Mouse (Mus musculus): ENCODE results near the gene Cav2. TPM values are rescaled to one million over a fixed set of nuclear protein-coding genes. Genes with fewer than 3 reads are reported as not detected.

Gene Cav2
- polyA plus RNA-seq, 1 experiment from 2014 or later = 22.5 TPM

Other genes with a start within 250 kb of the Cav2 start
- gene Tes, start 216.0 kb upstream of the Cav2 start, polyA plus RNA-seq (2016; fragmentation: Nextera tagmentation; extraction: Ambion mirVana) = 10.2 and 13.6 TPM in 2 replicates
- gene Cav1, start 25.1 kb downstream of the Cav2 start, polyA plus RNA-seq (2016; fragmentation: Nextera tagmentation; extraction: Ambion mirVana) = 67.2 and 75.0 TPM in 2 replicates
- gene Met, start 182.6 kb downstream of the Cav2 start, polyA plus RNA-seq (2016; fragmentation: Nextera tagmentation; extraction: Ambion mirVana) = 2.6 and 3.0 TPM in 2 replicates